Mouse (Mus musculus) ES-Bruce4 (cell line): ENCODE data around the gene Tmem131l.

Experiments used
- CTCF ChIP-seq: IDR thresholded peaks from one replicate; pipeline ENCODE4 v1.8.1; 2011; ENCODE audit warnings: low read depth, low read length
- POLR2A ChIP-seq: IDR thresholded peaks from one replicate; pipeline ENCODE4 v1.8.1; 2011; ENCODE audit warnings: low read length; ENCODE audit not compliant: insufficient read depth

DNA sequence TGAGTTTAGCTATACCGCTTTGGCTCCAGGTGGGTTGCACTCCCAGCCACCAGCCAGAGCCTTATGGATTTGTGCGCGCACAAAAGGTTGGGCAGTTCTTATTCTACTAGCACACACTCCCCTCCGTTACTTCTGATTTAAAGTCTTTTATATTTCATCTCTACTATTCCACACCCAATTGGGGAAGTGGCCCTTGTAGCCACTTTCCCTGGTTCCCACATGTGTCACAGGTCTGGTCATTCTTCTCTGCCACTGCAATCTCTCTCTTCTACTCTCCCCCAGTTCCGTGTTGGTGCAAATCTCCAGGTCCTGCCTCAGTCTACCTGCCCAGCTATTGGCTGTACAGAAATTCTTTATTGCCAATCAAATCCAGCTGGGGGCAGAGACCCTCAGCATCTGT lies 184.3 kb downstream of the Tmem131l start:
- TF ChIP-seq CTCF, result no peak
- TF ChIP-seq POLR2A, result no peak
